Mouse (Mus musculus): ENCODE measurements around the gene Dusp21. TPM values are rescaled to one million over a fixed set of nuclear protein-coding genes. Genes with fewer than 3 reads are reported as not detected.

Gene Dusp21
- polyA plus RNA-seq, 1 experiment from 2014 or later: not detected

DNA sequence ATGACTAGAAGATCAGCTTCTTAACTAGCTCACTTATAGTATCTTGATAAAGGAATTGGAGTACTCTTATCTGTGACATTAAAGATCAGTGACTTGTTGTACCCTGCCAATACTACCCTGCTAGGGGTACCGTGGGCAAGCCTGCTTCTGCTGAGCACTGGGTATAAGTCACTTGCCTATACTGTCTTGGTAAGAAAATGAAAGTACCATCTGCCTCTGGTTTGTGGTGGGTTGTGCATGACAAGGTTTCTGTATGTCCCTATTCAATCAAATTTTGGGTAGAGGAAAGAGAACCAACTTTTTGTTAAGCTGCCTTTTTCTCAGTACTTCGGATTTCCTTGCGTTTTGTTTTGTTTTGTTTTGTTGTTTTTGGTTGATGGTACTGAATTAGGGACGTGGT lies 32.1 kb downstream of the Dusp21 start:
- H3K9me3 ChIP-seq (replicated peaks): no peaks in the 10 kb centered on the region
- ATAC-seq (replicated peaks; ENCODE audit: insufficient number of reproducible peaks, insufficient read depth, low FRiP score, low read depth): no peak

DNA sequence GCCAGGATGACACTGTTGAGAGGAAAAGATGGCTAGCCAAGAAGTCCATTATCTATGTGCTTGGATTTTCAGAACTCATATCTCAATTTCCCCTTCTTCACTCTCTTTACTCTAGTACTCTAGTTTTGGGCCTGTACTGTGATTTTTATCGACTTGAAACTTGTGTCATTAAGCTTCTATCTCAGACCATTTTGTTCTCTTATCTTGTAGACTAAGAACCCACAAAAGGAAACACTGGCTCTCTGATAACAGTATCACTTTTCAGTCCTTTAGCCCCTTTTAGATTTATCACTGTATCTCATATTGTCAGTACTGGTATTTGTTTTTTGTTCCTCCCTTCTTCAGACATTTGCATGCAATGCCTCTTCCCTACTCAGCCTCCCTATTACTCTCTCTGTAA lies 33.8 kb downstream of the Dusp21 start:
- H3K27me3 ChIP-seq: no peaks in the 10 kb centered on the region
- H3K36me3 ChIP-seq: no peaks in the 10 kb centered on the region
- WGBS: 36% methylated on average over 1 of the region's 1 CpGs
- H3K9me3 ChIP-seq (replicated peaks): no peaks in the 10 kb centered on the region
- H3K4me2 ChIP-seq: no peak overlapping the region
- ATAC-seq (replicated peaks; ENCODE audit: insufficient number of reproducible peaks, insufficient read depth, low FRiP score, low read depth): no peak
- H3K27ac ChIP-seq: no peak overlapping the region
- no peak overlapping the region for H3K9ac ChIP-seq
- H3K4me1 ChIP-seq (replicated peaks): peaks cover 11% of the 10 kb centered on the region
- no peak overlapping the region for H3K4me3 ChIP-seq

More for the DNA sequence above, 32.1 kb downstream of the Dusp21 start:
- Histone ChIP-seq H3K27ac (no peak overlapping the region), H3K36me3 (no peaks in the 10 kb centered on the region), H3K4me1 (replicated peaks) (peaks cover 13% of the 10 kb centered on the region), H3K27me3 (no peaks in the 10 kb centered on the region), H3K4me3 (no peak overlapping the region), H3K9ac (no peak overlapping the region), H3K4me2 (no peak overlapping the region)
- WGBS: 75% methylated on average over 4 of the region's 4 CpGs

DNA sequence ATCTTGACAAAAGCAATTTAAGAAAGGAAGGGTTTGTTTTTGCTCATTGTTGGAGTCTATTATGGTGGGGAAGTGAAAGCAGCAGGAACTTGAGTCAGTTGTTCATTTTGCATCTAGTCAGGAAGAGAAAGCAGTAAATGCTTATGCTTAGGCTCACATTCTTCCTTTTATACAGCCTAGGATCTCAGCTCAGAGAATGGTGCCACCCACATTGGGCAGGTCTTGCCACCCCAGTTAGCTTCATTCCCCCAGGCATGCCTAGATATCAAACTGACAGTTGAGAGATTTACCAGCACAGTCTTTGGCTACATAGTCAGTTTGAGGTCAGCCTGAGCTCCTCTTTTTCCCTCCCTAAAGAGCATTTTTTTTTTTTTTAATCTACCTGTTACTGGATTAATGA lies 41.5 kb downstream of the Dusp21 start:
- peaks cover 5% of the 10 kb centered on the region; the same call in 1 of the 2 replicates for H3K4me1 ChIP-seq (replicated peaks)

DNA sequence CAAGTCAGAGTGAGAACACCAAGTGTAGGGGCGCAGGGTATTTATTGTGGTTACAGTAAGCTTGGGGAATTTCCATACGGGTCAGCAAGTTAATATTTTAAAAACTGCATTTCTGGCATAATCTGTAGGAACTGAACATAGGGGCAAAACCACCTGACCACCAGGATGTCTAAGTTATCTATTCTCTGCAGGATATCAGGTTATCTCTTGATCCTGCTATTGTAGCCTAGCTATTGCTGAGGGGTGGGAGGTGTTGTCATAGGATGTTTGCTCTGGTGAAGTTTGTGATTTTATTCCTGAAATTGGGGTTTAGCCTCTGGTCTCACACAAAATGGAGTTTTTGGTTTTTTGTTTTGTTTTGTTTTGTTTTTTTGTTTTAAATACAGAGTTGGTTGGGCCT lies 42.6 kb downstream of the Dusp21 start:
- no peak for ATAC-seq (replicated peaks; ENCODE audit: insufficient number of reproducible peaks, insufficient read depth, low FRiP score, low read depth)
- H3K27ac ChIP-seq: no peak overlapping the region
- peaks cover 7% of the 10 kb centered on the region for H3K4me1 ChIP-seq (replicated peaks)
- no peaks in the 10 kb centered on the region for H3K9me3 ChIP-seq (replicated peaks)
- WGBS: 88% methylated on average over 2 of the region's 2 CpGs
- no peaks in the 10 kb centered on the region for H3K36me3 ChIP-seq
- no peak overlapping the region for H3K9ac ChIP-seq
- no peak overlapping the region for H3K4me2 ChIP-seq
- H3K27me3 ChIP-seq: no peaks in the 10 kb centered on the region
- H3K4me3 ChIP-seq: no peak overlapping the region

More for the DNA sequence above, 41.5 kb downstream of the Dusp21 start:
- H3K4me2 ChIP-seq: no peak overlapping the region
- H3K27me3 ChIP-seq: no peaks in the 10 kb centered on the region
- no peaks in the 10 kb centered on the region for H3K36me3 ChIP-seq
- 0 out of 2 replicates have a peak overlapping the region, but pooled peaks have one; percentile 16 for H3K27ac ChIP-seq
- H3K9me3 ChIP-seq (replicated peaks): no peaks in the 10 kb centered on the region
- no peak overlapping the region for H3K4me3 ChIP-seq
- no peak overlapping the region for H3K9ac ChIP-seq
- no peak for ATAC-seq (replicated peaks; ENCODE audit: insufficient number of reproducible peaks, insufficient read depth, low FRiP score, low read depth)

Other genes starting within 250 kb of the Dusp21 start
- gene Kdm6a, start 16.7 kb downstream of the Dusp21 start, polyA plus RNA-seq (2015; fragmentation: Nextera tagmentation; extraction: Ambion mirVana): 13.0 and 18.7 TPM in 2 replicates